Mouse (Mus musculus): ENCODE results near the gene Taf5.

Taf5 gene

DNA sequence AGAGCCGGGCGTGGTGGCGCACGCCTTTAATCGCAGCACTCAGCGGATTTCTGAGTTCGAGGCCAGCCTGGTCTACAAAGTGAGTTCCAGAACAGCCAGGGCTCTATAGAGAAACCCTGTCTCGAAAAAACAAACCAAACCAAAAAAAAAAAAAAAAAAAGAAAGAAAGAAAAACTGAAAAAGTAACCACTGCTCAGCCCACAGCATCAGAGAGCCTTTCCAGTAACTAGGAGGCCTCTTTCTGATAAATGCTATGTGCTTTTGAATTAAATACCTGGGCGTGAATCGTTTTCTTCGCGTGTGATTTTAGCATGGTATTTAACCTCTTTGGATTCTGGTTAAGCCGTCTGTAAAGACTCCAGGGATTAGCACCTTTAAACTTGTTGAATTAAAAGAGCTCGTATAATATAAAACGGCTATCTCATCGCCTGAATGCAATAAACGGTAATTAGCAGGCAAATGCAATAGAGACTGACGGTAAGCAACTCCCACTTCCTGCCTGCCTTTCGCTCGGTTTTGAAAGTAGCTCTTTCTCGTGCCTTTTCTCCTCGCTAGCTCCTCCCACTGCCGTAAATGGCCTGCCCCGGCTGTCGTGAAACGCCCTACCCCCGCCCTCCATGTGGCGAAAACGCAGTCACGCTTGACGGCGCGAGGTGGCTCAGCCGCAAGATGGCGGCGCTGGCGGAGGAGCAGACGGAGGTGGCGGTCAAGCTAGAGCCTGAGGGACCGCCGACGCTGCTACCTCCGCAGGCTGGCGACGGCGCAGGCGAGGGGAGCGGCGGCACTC is at the start of gene Taf5:
Gene Taf5 (plus strand): TSS at position 651 of the 787 bp plus-strand sequence.
- DNase-seq (ENCODE audit: low spot score in 2 of 2) = peak; percentile 99

- DNase-seq (ENCODE audit: low spot score in 2 of 2) = no peak
Observed at GRCm38 (mm10) chr19:47017831-47018230, 49.7 kb upstream of the Taf5 start.

DNA sequence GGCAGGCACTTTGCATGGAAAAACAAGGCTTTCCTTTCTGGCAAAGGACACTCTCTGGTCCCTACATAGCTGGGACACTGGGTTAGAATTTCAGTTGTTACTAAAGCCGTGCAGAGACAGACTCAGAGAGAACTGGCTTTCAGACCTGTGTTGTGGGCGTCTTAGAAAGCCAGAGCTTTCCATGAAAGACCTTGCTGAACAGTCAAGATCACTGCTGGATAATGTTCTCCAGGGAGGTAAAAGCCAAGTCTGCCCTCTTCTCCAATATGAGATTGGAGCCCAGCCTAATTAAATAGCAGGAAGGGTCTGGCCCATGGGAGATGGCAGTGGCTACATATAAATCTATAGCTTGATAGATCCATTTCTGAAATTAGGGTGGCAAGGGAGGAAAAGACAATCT is 49.2 kb upstream of the Taf5 start:
- DNase-seq (ENCODE audit: low spot score in 2 of 2) = no peak

DNA sequence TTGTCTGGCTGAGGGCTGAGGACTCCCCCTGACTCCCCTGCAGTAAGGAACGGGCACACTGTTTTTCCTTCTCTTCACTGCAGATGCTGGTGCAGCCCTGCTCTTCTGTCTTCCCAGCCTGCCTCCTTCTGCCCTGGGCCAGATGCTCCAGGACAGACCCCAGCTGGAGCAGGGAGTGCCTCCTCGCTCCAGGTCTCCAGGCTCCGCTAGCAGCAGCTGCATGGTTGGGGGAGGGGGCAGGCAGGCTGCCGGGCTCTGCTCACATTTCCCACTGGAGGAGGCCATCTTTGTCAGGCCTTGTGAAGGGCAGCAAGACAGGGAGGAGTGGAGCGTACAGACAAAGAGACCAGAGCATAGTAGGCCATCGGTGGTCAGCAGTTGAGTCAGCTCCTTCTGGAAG is 48.2 kb upstream of the Taf5 start:
- no peak for DNase-seq (ENCODE audit: low spot score in 2 of 2)

GRCm38 (mm10) chr19:47022709-47023108 is 44.8 kb upstream of the Taf5 start:
- DNase-seq (ENCODE audit: low spot score in 2 of 2) = no peak

DNA sequence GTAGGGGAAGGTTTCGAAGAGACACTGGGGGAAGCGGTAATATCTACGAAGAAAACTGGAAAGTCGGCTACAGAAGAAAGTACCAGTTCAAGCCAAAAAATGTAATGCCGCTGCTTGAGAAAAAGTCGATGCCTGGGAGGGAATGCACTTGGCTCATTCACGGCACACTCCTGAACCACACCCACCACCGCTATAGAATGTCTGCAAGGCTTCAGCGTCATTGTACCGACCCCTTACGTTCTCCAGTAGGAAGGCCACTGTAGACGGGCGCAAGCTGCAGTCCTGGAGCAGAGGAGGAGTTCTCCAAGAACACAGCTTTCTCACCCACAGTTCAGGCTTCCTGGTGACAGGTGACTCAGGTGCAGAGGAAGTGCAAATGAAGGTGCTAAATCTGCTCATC is 44.0 kb upstream of the Taf5 start:
- no peak for DNase-seq (ENCODE audit: low spot score in 2 of 2)

DNA sequence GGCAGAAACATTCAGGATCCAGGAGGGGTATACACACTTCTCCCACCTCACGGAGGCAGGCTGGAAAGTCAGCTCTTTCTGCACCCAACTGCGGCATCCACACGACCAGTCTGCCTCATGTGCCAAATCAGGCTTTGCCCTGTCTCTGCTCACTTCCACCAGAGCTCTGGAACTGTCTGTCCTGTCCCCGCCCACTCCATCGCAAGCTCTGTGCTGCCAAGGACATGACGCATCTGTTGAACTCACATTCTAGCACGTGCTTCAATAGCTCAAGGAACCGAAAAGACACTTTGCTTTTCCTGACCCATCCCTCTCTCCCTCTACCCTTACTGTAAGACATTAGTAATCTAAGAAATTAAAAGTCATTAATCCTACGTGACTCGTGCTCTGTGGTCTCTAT is 42.6 kb upstream of the Taf5 start:
- no peak for DNase-seq (ENCODE audit: low spot score in 2 of 2)

GRCm38 (mm10) chr19:47026513-47026912 is 41.0 kb upstream of the Taf5 start:
- DNase-seq (ENCODE audit: low spot score in 2 of 2) = no peak

GRCm38 (mm10) chr19:47029796-47030195 is 37.8 kb upstream of the Taf5 start:
- no peak for DNase-seq (ENCODE audit: low spot score in 2 of 2)

- no peak for DNase-seq (ENCODE audit: low spot score in 2 of 2)
Observed at GRCm38 (mm10) chr19:47031770-47032169, 35.8 kb upstream of the Taf5 start.

GRCm38 (mm10) chr19:47034916-47035315 is 32.6 kb upstream of the Taf5 start:
- DNase-seq (ENCODE audit: low spot score in 2 of 2) = no peak

GRCm38 (mm10) chr19:47036596-47036995 is 30.9 kb upstream of the Taf5 start:
- no peak for DNase-seq (ENCODE audit: low spot score in 2 of 2)

DNA sequence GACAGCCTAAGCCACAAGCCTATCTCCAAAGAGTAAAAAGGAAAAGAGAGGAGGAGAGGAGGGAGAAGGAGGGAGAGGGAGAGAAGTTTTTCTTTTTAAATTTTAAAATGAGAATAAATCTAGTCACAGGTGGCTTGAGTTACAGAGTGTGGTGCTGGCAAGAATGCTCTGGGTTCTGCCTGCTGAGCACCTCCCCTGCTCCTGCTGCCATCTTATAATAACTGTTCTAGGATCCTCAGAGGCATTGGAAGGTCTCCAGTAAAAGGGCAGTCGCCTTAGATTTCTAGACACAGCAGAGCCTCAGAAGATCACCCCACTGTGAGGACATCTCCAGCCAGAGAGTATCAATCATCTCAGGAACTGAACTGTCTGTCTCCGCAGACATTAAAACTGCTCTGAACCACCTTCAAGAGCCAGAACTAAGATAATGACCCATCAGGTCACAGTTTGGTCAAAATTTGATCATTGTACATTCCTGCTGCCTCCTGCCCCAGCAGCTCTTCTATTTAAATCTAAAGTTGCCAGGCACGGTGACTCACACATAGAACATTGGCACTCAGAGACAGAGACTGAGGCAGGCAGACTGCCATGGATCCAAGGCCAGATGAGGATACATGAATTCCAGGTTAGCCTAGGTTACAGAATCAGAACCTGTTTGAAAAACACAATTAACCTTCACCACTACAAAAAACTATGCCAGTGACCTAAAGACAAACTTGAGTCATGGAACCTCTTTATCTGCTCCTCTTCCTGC is 26.6 kb upstream of the Taf5 start:
- no peak for DNase-seq (ENCODE audit: low spot score in 2 of 2)

- DNase-seq (ENCODE audit: low spot score in 2 of 2) = no peak
Observed at GRCm38 (mm10) chr19:47043608-47044007, 23.9 kb upstream of the Taf5 start.

DNA sequence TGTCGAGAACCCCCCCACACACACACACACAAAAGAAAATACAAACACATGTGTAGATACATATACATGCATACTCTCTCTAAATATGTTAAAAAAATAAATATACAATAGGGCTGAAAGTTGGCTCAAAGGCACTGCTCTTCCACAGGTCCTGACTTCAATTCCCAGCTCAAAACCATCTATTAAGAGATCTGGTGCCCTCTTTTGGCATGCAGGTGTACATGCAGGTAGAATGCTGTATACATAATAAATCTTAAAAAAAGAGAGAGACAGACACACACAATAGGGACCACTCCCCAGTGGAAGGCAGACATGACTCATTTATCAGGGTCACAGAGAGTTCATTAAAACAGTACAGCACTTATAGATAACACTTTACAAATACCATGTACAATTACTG is 21.2 kb upstream of the Taf5 start:
- DNase-seq (ENCODE audit: low spot score in 2 of 2) = no peak

DNA sequence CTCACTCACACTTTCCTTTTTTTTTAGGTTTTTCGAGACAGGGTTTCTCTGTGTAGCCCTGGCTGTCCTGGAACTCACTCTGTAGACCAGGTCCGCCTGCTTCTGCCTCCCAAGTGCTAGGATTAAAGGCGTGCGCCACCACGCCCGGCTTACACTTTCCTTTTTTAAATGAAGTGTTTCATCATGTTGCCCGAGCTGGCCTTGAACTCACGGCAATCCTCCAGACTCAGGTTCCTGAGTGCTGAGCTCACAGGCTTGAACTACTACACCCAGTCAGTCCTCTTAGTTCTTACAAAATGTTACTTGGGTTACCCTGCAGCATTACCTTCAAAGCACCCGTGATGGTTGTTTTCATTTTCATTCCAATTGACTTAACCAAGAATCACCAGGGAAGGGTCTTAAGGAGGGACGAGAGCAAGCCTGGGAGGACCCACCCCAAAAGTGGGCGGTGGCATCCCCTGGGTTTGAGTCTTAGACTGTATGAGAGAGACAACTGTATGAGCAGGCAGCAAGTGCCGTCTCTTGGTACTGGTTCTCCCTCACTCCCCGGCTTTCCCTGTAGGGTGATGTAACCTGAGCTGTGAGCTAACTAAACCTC is 20.2 kb upstream of the Taf5 start:
- no peak for DNase-seq (ENCODE audit: low spot score in 2 of 2)

- DNase-seq (ENCODE audit: low spot score in 2 of 2) = no peak
Observed at GRCm38 (mm10) chr19:47049061-47049460, 18.5 kb upstream of the Taf5 start.

GRCm38 (mm10) chr19:47049840-47050239 is 17.7 kb upstream of the Taf5 start:
- DNase-seq (ENCODE audit: low spot score in 2 of 2) = no peak

- DNase-seq (ENCODE audit: low spot score in 2 of 2) = peak; percentile 69 to 85
Observed at GRCm38 (mm10) chr19:47050271-47051032, 17.1 kb upstream of the Taf5 start, which contains the start of gene Pcgf6. Gene Pcgf6 (minus strand): TSS chr19:47050906.

- no peak for DNase-seq (ENCODE audit: low spot score in 2 of 2)
Observed at GRCm38 (mm10) chr19:47052927-47053326, 14.6 kb upstream of the Taf5 start.

DNA sequence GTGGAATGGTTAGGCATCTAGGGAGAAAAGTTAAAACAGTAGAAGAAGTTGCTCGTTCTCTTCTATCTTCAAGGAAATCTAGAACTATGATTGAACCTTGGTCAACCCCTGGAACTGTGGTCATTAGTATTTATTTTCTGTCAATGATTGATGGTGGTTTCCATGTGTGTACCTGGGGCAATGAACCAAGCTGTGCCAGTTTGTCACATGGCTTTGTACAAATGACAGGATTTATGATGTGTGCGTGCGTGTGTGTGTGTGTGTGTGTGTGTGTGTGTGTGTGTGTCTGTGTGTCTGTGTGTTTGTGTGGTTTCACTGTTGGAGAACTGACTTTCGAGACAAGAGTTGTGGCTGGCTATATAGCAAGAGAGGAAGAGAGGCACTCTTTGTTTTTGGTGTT is 14.1 kb upstream of the Taf5 start:
- no peak for DNase-seq (ENCODE audit: low spot score in 2 of 2)

GRCm38 (mm10) chr19:47057684-47058083 is 9.9 kb upstream of the Taf5 start:
- no peak for DNase-seq (ENCODE audit: low spot score in 2 of 2)
